Mouse (Mus musculus) forebrain, embryonic 12.5 days (tissue): Measurements from ENCODE around the gene Tmem115. TPM values are rescaled to one million over a fixed set of nuclear protein-coding genes. Genes with fewer than 3 reads are reported as not detected.

Source experiments
- ATAC-seq: fragments of 200-750 bp; cut with Nextera tagmentation; 2 replicates; pipeline ENCODE4 v1.8.0; 2017; ENCODE audit warnings: moderate TSS enrichment; ENCODE audit not compliant: low FRiP score
- H3K27ac ChIP-seq: fragments of 300-500 bp; sonication (generic); 2 replicates; pipeline ENCODE4 v1.5.1; 2016; ENCODE audit warnings: mild to moderate bottlenecking
- H3K27me3 ChIP-seq: fragments of 300-500 bp; sonication (generic); 2 replicates; pipeline ENCODE4 v1.6.1; 2016; ENCODE audit warnings: mild to moderate bottlenecking
- H3K36me3 ChIP-seq: fragments of 300-500 bp; sonication (generic); replicated peaks from 2 replicates; pipeline ENCODE4 v1.6.1; 2016; ENCODE audit warnings: mild to moderate bottlenecking
- H3K4me1 ChIP-seq: fragments of 300-500 bp; sonication (generic); 2 replicates; pipeline ENCODE4 v1.6.1; 2016
- H3K4me2 ChIP-seq: fragments of 300-500 bp; sonication (generic); 2 replicates; pipeline ENCODE4 v1.6.1; 2016; ENCODE audit warnings: mild to moderate bottlenecking, moderate library complexity
- H3K4me3 ChIP-seq: fragments of 300-500 bp; sonication (generic); replicated peaks from 2 replicates; pipeline ENCODE4 v1.5.1; 2016; ENCODE audit warnings: mild to moderate bottlenecking
- H3K9ac ChIP-seq: fragments of 300-500 bp; sonication (generic); 2 replicates; pipeline ENCODE4 v1.6.1; 2016; ENCODE audit warnings: mild to moderate bottlenecking
- H3K9me3 ChIP-seq: fragments of 300-500 bp; sonication (generic); 2 replicates; pipeline ENCODE4 v1.6.1; 2016
- WGBS: fragments of 180-500 bp; shearing (Covaris S2); methylation state at CpG from one replicate; pipeline ENCODE4 v1.1.7; 2016; 5-methylcytosine and 5-hydroxymethylcytosine counted together
- polyA plus RNA-seq: library from polyadenylated mRNA; unstranded; fragments of >200 nt; fragmentation: Nextera tagmentation; extraction: Ambion mirVana; gene quantifications from 2 replicates; pipeline ENCODE4 v1.2.1, GENCODE M21; 2016

Gene Tmem115
- polyA plus RNA-seq, 1 experiment from 2014 or later = 43.3 TPM

- Histone ChIP-seq H3K27ac (no peak overlapping the region), H3K27me3 (peaks cover 59% of the 10 kb centered on the region)
Observed at GRCm38 (mm10) chr9:107526198-107527026, 7.3 kb upstream of the Tmem115 start.

DNA sequence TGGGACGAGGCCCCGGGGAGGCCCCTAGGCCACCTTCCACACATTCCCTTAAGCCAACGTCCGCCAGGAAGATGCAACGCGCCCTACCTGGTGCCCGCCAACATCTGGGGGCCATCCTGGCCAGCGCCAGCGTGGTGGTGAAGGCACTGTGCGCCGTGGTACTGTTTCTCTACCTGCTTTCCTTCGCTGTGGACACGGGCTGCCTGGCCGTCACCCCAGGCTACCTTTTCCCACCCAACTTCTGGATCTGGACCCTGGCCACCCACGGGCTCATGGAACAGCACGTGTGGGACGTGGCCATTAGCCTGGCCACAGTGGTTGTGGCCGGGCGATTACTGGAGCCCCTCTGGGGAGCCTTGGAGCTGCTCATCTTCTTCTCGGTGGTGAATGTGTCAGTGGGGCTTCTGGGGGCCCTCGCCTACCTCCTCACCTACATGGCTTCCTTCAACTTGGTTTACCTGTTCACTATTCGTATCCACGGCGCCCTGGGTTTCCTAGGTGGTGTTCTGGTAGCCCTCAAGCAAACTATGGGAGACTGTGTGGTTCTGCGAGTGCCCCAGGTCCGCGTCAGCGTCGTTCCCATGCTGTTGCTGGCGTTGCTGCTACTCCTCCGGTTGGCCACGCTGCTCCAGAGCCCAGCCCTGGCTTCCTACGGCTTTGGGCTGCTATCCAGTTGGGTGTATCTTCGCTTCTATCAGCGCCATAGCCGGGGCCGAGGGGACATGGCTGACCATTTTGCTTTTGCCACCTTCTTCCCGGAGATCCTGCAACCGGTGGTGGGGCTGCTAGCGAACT, 860 bp downstream of the Tmem115 start:
- under 1% methylated on average over 40 of the region's 40 CpGs for WGBS
- peak overlapping the region; percentile 100 for H3K4me2 ChIP-seq
- peak overlapping the region; percentile 79 for H3K4me3 ChIP-seq
- no peaks in the 10 kb centered on the region for H3K9me3 ChIP-seq
- H3K27me3 ChIP-seq = 0 out of 2 replicates have a peak, but pooled peaks cover 8% of the 10 kb centered on the region
- ATAC-seq = no peak; the same call in none of the 2 replicates
- H3K9ac ChIP-seq = peak overlapping the region; percentile 88
- peaks cover 24% of the 10 kb centered on the region for H3K36me3 ChIP-seq
- peaks cover 34% of the 10 kb centered on the region for H3K4me1 ChIP-seq
- peak overlapping the region; percentile 33 for H3K27ac ChIP-seq

More at GRCm38 (mm10) chr9:107526198-107527026, 7.3 kb upstream of the Tmem115 start:
- WGBS = 5% methylated on average over 40 of the region's 44 CpGs
- Histone ChIP-seq H3K9me3 (no peaks in the 10 kb centered on the region), H3K4me3 (peak overlapping the region; percentile 37), H3K4me1 (peaks cover 27% of the 10 kb centered on the region), H3K36me3 (no peaks in the 10 kb centered on the region), H3K9ac (no peak overlapping the region), H3K4me2 (peak overlapping the region; percentile 55)
- ATAC-seq = peak; percentile 63

GRCm38 (mm10) chr9:107538231-107538630, 4.5 kb downstream of the Tmem115 start:
- H3K27ac ChIP-seq = no peak overlapping the region
- WGBS = 96% methylated on average over 7 of the region's 7 CpGs

GRCm38 (mm10) chr9:107538711-107539110, 5.0 kb downstream of the Tmem115 start:
- ATAC-seq = no peak
- 91% methylated on average over 3 of the region's 3 CpGs for WGBS

More at GRCm38 (mm10) chr9:107538231-107538630, 4.5 kb downstream of the Tmem115 start:
- Histone ChIP-seq H3K27me3 (no peaks in the 10 kb centered on the region), H3K4me1 (peaks cover 57% of the 10 kb centered on the region), H3K9ac (no peak overlapping the region), H3K36me3 (peaks cover 33% of the 10 kb centered on the region), H3K9me3 (no peaks in the 10 kb centered on the region), H3K4me3 (no peak overlapping the region), H3K4me2 (no peak overlapping the region)
- ATAC-seq = no peak

GRCm38 (mm10) chr9:107539940-107540339, 6.2 kb downstream of the Tmem115 start:
- Histone ChIP-seq H3K9ac (no peak overlapping the region), H3K4me1 (peaks cover 52% of the 10 kb centered on the region), H3K27ac (no peak overlapping the region), H3K9me3 (no peaks in the 10 kb centered on the region), H3K27me3 (no peaks in the 10 kb centered on the region), H3K4me3 (no peak overlapping the region), H3K36me3 (peaks cover 49% of the 10 kb centered on the region), H3K4me2 (no peak overlapping the region)
- 91% methylated on average over 8 of the region's 8 CpGs for WGBS
- ATAC-seq = no peak

More at GRCm38 (mm10) chr9:107538711-107539110, 5.0 kb downstream of the Tmem115 start:
- Histone ChIP-seq H3K4me1 (peaks cover 57% of the 10 kb centered on the region), H3K9ac (no peak overlapping the region), H3K9me3 (no peaks in the 10 kb centered on the region), H3K4me2 (no peak overlapping the region), H3K4me3 (no peak overlapping the region), H3K27me3 (no peaks in the 10 kb centered on the region), H3K27ac (no peak overlapping the region), H3K36me3 (peaks cover 36% of the 10 kb centered on the region)

DNA sequence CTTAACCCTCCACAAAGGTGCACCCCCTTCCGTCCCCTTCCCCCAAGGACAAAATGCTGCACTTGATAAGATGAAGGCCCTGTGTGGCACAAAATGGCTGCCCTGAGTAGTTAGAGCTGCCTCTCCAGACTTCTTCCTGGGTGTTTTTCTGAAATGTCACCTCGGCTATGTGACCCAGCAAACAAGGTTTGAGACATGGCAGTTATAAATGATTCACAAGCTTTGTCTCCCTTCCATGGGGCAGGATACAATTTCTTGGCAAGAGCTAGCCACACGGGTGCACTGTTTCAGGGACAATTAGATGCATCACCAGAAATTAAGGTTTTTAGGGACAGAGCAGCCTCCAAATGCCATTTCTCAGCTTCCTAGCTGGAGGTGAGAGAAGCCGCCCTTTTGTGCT, 6.7 kb downstream of the Tmem115 start:
- Histone ChIP-seq H3K4me3 (no peak overlapping the region), H3K9ac (no peak overlapping the region), H3K36me3 (peaks cover 49% of the 10 kb centered on the region), H3K4me1 (peaks cover 48% of the 10 kb centered on the region), H3K27me3 (no peaks in the 10 kb centered on the region), H3K27ac (no peak overlapping the region), H3K4me2 (no peak overlapping the region), H3K9me3 (no peaks in the 10 kb centered on the region)
- no peak for ATAC-seq
- 80% methylated on average over 4 of the region's 4 CpGs for WGBS

DNA sequence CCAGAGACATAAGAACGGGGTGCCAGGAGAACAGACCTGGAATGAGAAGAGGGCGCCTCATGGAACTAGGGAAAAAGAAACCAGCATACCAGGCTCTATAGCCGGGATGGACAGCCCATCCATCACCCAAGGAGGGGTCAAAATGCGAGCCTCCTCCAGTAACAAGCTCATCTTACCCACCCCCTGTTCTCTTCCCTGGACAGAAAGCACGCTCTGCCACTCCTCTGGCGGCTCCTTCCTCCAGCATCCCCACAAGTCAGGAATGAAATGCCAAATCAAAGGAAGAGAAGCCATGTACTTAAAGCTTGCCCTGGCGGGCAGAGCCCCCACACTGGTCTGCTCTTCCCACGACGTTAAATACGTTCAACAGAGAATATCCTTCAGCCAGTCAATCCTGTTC, 7.3 kb downstream of the Tmem115 start:
- ATAC-seq = no peak
- H3K9ac ChIP-seq = 0 out of 2 replicates have a peak overlapping the region, but pooled peaks have one; percentile 74
- H3K4me2 ChIP-seq = peak overlapping the region; percentile 94
- H3K27me3 ChIP-seq = no peaks in the 10 kb centered on the region
- peaks cover 49% of the 10 kb centered on the region for H3K36me3 ChIP-seq
- no peaks in the 10 kb centered on the region for H3K9me3 ChIP-seq
- H3K4me1 ChIP-seq = peaks cover 42% of the 10 kb centered on the region
- WGBS = 37% methylated on average over 10 of the region's 10 CpGs
- no peak overlapping the region for H3K27ac ChIP-seq
- peak overlapping the region; percentile 65 for H3K4me3 ChIP-seq

DNA sequence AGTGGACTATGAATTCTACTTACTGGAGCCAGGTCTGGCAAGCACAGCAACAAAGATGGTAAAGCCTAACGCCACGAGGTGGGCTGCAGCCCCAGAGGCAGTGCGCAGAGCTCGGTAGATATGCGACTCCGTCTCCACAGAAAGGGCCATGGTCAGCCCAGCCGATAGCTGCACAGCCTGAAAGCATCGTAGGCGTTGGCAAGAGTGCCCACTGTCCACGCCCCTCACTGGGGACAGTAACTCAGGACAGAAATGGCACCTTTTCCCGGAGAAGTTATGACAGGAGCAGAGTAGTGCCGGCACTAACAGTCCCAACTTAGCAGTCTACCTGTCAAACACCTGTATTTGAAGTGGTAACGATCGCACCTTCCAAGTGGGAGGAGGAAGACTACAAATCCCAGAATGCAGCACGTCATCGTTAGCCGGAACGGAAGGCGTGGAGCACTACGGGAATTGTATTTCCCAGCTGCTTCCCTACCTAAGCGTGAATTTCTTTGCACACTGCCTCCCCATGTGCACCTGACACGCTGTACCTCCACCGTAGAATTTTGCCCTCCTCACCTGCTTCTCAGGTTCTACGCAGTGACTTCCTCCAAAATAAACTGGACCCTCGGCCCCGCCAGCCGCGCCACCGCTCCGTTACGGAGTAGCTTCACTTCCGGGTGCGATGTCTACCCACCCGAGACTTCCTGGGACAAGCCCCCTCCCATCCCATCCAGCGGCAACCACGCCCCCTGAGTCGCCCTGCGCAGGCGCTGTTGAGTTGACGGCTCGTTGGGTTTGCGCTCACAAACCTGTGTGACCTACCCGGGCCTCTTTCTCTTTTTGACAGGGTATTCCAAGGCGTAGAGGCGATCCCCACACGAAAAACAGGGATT, 8.0 kb downstream of the Tmem115 start, which contains the start of the genes Cyb561d2 and Nprl2:
Gene Cyb561d2, minus strand, starts transcription at position 720 of the 878 bp plus-strand sequence.
Gene Nprl2, plus strand, starts transcription at position 753 of the 878 bp plus-strand sequence.
- Histone ChIP-seq H3K4me1 (peaks cover 41% of the 10 kb centered on the region), H3K27ac (peak within 1 kb of the TSS; percentile 31; the same call in 1 of the 2 replicates), H3K9me3 (no peaks in the 10 kb centered on the region), H3K4me2 (peak within 1 kb of the TSS; percentile 94), H3K4me3 (peak within 1 kb of the TSS; percentile 65), H3K27me3 (no peaks in the 10 kb centered on the region), H3K36me3 (peaks cover 49% of the 10 kb centered on the region), H3K9ac (peak within 1 kb of the TSS; percentile 74)
- WGBS = 1% methylated on average over 46 of the region's 46 CpGs
- peak; percentile 90 for ATAC-seq

DNA sequence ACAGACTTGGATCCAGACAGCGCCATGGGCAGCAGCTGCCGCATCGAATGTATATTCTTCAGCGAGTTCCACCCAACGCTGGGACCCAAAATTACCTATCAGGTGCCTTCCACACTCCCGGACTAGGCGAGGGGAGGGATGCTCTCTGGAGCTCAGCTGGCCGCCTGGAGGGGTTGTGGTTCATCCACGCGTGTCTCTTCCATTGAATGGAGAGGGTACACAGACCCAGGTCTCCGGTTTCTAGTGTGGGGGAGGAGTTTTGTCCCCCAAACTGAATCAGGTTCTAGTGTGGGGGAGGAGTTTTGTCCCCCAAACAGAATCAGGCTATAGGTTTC, 8.6 kb downstream of the Tmem115 start:
- Histone ChIP-seq H3K9me3 (no peaks in the 10 kb centered on the region), H3K27ac (no peak overlapping the region; the same call in 1 of the 2 replicates), H3K4me2 (peak overlapping the region; percentile 94), H3K36me3 (peaks cover 48% of the 10 kb centered on the region), H3K4me3 (peak overlapping the region; percentile 65), H3K27me3 (no peaks in the 10 kb centered on the region), H3K9ac (peak overlapping the region; percentile 74), H3K4me1 (peaks cover 41% of the 10 kb centered on the region)
- peak; percentile 13 for ATAC-seq
- 1% methylated on average over 11 of the region's 11 CpGs for whole genome bisulfite sequencing

- H3K36me3 ChIP-seq = peaks cover 44% of the 10 kb centered on the region
- H3K9me3 ChIP-seq = no peaks in the 10 kb centered on the region
- H3K4me2 ChIP-seq = peak overlapping the region; percentile 94
- peaks cover under 1% of the 10 kb centered on the region; the same call in 1 of the 2 replicates for H3K27me3 ChIP-seq
- WGBS = 55% methylated on average over 8 of the region's 8 CpGs
- H3K9ac ChIP-seq = peak overlapping the region; percentile 74
- H3K4me3 ChIP-seq = peak overlapping the region; percentile 65
- H3K27ac ChIP-seq = no peak overlapping the region
- peaks cover 40% of the 10 kb centered on the region for H3K4me1 ChIP-seq
- no peak for ATAC-seq
Observed at GRCm38 (mm10) chr9:107542721-107543120, 9.0 kb downstream of the Tmem115 start.

GRCm38 (mm10) chr9:107543299-107543698, 9.6 kb downstream of the Tmem115 start:
- 92% methylated on average over 11 of the region's 11 CpGs for WGBS
- Histone ChIP-seq H3K9ac (no peak overlapping the region), H3K27ac (no peak overlapping the region), H3K4me1 (peaks cover 38% of the 10 kb centered on the region), H3K9me3 (no peaks in the 10 kb centered on the region), H3K4me2 (peak overlapping the region; percentile 94), H3K27me3 (peaks cover 7% of the 10 kb centered on the region), H3K36me3 (peaks cover 38% of the 10 kb centered on the region), H3K4me3 (no peak overlapping the region)
- ATAC-seq = no peak
